Mouse (Mus musculus) liver, embryonic 14.5 days (tissue): Measurements from ENCODE around the gene Iqsec1.

Experiments used
- CTCF ChIP-seq: IDR thresholded peaks from 2 replicates; pipeline ENCODE4 v1.5.1; 2016; ENCODE audit warnings: antibody characterized with exemption, low read depth, control low read depth
- EP300 ChIP-seq: IDR thresholded peaks from 2 replicates; pipeline ENCODE4 v1.6.1; 2016; ENCODE audit warnings: antibody characterized with exemption, low read depth

GRCm38 (mm10) chr6:90852360-90852759 lies 136.1 kb downstream of the Iqsec1 start:
- no peak for TF ChIP-seq CTCF
- no peak for TF ChIP-seq EP300
